Mouse (Mus musculus) lung, embryonic 16.5 days (tissue): ENCODE measurements at regions not wholly inside any gene's neighbourhood (a gene's known extent, or its start where the extent isn't known, plus 50 kb on each side); places are given as distances from the start of the nearest gene placed in this dataset.
A peak's percentile ranks its signal among the peaks of the same experiment; 100 is the strongest.
"Not testable (repeated sequence)": the region's sequence is repeated elsewhere in the genome, so short reads cannot be mapped to it uniquely, and the experiment has no call there.

ENCODE experiments used
- ATAC-seq: fragments of 200-750 bp; cut with Nextera tagmentation; 2 replicates; pipeline ENCODE4 v1.8.0; 2017; ENCODE audit warnings: low read depth, mild to moderate bottlenecking, moderate library complexity
- H3K27ac ChIP-seq: fragments of 300-500 bp; sonication (generic); 2 replicates; pipeline ENCODE4 v1.5.1; 2014; ENCODE audit warnings: mild to moderate bottlenecking, control low read depth, low read length
- H3K27me3 ChIP-seq: fragments of 300-500 bp; sonication (generic); 2 replicates; pipeline ENCODE4 v1.6.1; 2014; ENCODE audit warnings: low read depth, low read length, mixed read lengths; ENCODE audit not compliant: control insufficient read depth, insufficient read depth
- H3K36me3 ChIP-seq: fragments of 300-500 bp; sonication (generic); 2 replicates; pipeline ENCODE4 v1.6.1; 2014; ENCODE audit warnings: low read length; ENCODE audit not compliant: control insufficient read depth, insufficient read depth
- H3K4me1 ChIP-seq: fragments of 300-500 bp; sonication (generic); replicated peaks from 2 replicates; pipeline ENCODE4 v1.6.1; 2014; ENCODE audit warnings: low read length, mixed read lengths; ENCODE audit not compliant: control insufficient read depth, insufficient read depth
- H3K4me2 ChIP-seq: fragments of 300-500 bp; sonication (generic); 2 replicates; pipeline ENCODE4 v1.6.1; 2014; ENCODE audit warnings: low read depth, low read length, control low read depth
- H3K4me3 ChIP-seq: fragments of 300-500 bp; sonication (generic); 2 replicates; pipeline ENCODE4 v1.5.1; 2014; ENCODE audit warnings: mild to moderate bottlenecking, low read length, control low read depth
- H3K9ac ChIP-seq: fragments of 300-500 bp; sonication (generic); 2 replicates; pipeline ENCODE4 v1.6.1; 2014; ENCODE audit warnings: low read length, control low read depth
- H3K9me3 ChIP-seq: fragments of 300-500 bp; sonication (generic); 2 replicates; pipeline ENCODE4 v1.6.1; 2016; ENCODE audit warnings: low read length; ENCODE audit not compliant: control insufficient read depth
- WGBS: fragments of 180-500 bp; shearing (Covaris S2); extraction: QIAGEN DNeasy Blood & Tissue Kit; methylation state at CpG from one replicate; pipeline ENCODE4 v1.1.7; 2014; 5-methylcytosine and 5-hydroxymethylcytosine counted together

- H3K9ac ChIP-seq = no peak overlapping the region
- 39% methylated on average over 1 of the region's 1 CpGs for WGBS
- no peak overlapping the region for H3K4me2 ChIP-seq
- no peaks in the 10 kb centered on the region for H3K9me3 ChIP-seq
- no peaks in the 10 kb centered on the region for H3K27me3 ChIP-seq
- peaks cover 4% of the 10 kb centered on the region; the same call in 1 of the 2 replicates for H3K4me1 ChIP-seq
- 0 out of 2 replicates have a peak, but pooled peaks have one; percentile 17 for ATAC-seq
- peak overlapping the region; percentile 40 for H3K27ac ChIP-seq
- no peaks in the 10 kb centered on the region for H3K36me3 ChIP-seq
- H3K4me3 ChIP-seq = no peak overlapping the region
These were observed 134.5 kb upstream of the Tas2r119 start for GRCm38 (mm10) chr15:32042589-32042988.

- ATAC-seq = no peak
- Histone ChIP-seq H3K4me1 (peaks cover 4% of the 10 kb centered on the region; the same call in 1 of the 2 replicates), H3K4me2 (no peak overlapping the region), H3K9ac (no peak overlapping the region), H3K27ac (no peak overlapping the region), H3K27me3 (no peaks in the 10 kb centered on the region), H3K4me3 (no peak overlapping the region), H3K36me3 (no peaks in the 10 kb centered on the region), H3K9me3 (no peaks in the 10 kb centered on the region)
These were observed 133.9 kb upstream of the Tas2r119 start for GRCm38 (mm10) chr15:32043207-32043606.

- not testable (repeated sequence) for H3K4me3 ChIP-seq, H3K4me2 ChIP-seq, H3K9ac ChIP-seq, H3K9me3 ChIP-seq, ATAC-seq, H3K36me3 ChIP-seq, H3K27me3 ChIP-seq, H3K27ac ChIP-seq, H3K4me1 ChIP-seq
- WGBS = 100% methylated on average over 1 of the region's 1 CpGs
These were observed 133.4 kb upstream of the Tas2r119 start for GRCm38 (mm10) chr15:32043670-32044069.

- H3K27ac ChIP-seq = no peak overlapping the region
- 60% methylated on average over 5 of the region's 5 CpGs for WGBS
These were observed 128.3 kb upstream of the Tas2r119 start for GRCm38 (mm10) chr15:32048836-32049235.

GRCm38 (mm10) chr15:32061573-32061972 lies 115.5 kb upstream of the Tas2r119 start:
- no peak for ATAC-seq
- WGBS = 67% methylated on average over 4 of the region's 4 CpGs
- no peak overlapping the region for H3K9ac ChIP-seq
- H3K27ac ChIP-seq = no peak overlapping the region
- H3K9me3 ChIP-seq = no peaks in the 10 kb centered on the region
- no peaks in the 10 kb centered on the region for H3K4me1 ChIP-seq
- no peak overlapping the region for H3K4me2 ChIP-seq
- H3K36me3 ChIP-seq = no peaks in the 10 kb centered on the region
- H3K27me3 ChIP-seq = no peaks in the 10 kb centered on the region
- no peak overlapping the region for H3K4me3 ChIP-seq

More at GRCm38 (mm10) chr15:32048836-32049235, 128.3 kb upstream of the Tas2r119 start:
- no peak overlapping the region for H3K9ac ChIP-seq
- no peak for ATAC-seq
- H3K4me1 ChIP-seq = no peaks in the 10 kb centered on the region
- H3K4me3 ChIP-seq = no peak overlapping the region
- no peaks in the 10 kb centered on the region for H3K9me3 ChIP-seq
- no peaks in the 10 kb centered on the region for H3K36me3 ChIP-seq
- H3K27me3 ChIP-seq = no peaks in the 10 kb centered on the region
- no peak overlapping the region for H3K4me2 ChIP-seq

- ATAC-seq = no peak
- H3K27me3 ChIP-seq = no peaks in the 10 kb centered on the region
- WGBS = 73% methylated on average over 4 of the region's 4 CpGs
These were observed 95.0 kb upstream of the Tas2r119 start for GRCm38 (mm10) chr15:32082109-32082508.

GRCm38 (mm10) chr15:32093889-32094288 lies 83.2 kb upstream of the Tas2r119 start:
- Histone ChIP-seq H3K4me2 (peak overlapping the region; percentile 34; the same call in 1 of the 2 replicates), H3K9ac (no peak overlapping the region), H3K36me3 (no peaks in the 10 kb centered on the region), H3K4me3 (no peak overlapping the region), H3K4me1 (peaks cover 6% of the 10 kb centered on the region; the same call in 1 of the 2 replicates), H3K9me3 (no peaks in the 10 kb centered on the region), H3K27ac (no peak overlapping the region), H3K27me3 (no peaks in the 10 kb centered on the region)
- ATAC-seq = 0 out of 2 replicates have a peak, but pooled peaks have one; percentile 43
- WGBS = 35% methylated on average over 11 of the region's 11 CpGs

More at GRCm38 (mm10) chr15:32082109-32082508, 95.0 kb upstream of the Tas2r119 start:
- no peak overlapping the region for H3K4me2 ChIP-seq
- no peak overlapping the region for H3K27ac ChIP-seq
- H3K36me3 ChIP-seq = no peaks in the 10 kb centered on the region
- no peak overlapping the region for H3K9ac ChIP-seq
- no peaks in the 10 kb centered on the region for H3K4me1 ChIP-seq
- no peaks in the 10 kb centered on the region for H3K9me3 ChIP-seq
- no peak overlapping the region for H3K4me3 ChIP-seq

GRCm38 (mm10) chr15:32095554-32095953 lies 81.5 kb upstream of the Tas2r119 start:
- 25% methylated on average over 1 of the region's 1 CpGs for WGBS

GRCm38 (mm10) chr15:32110659-32111058 lies 66.4 kb upstream of the Tas2r119 start:
- Histone ChIP-seq H3K27ac (no peak overlapping the region), H3K4me2 (no peak overlapping the region), H3K9me3 (no peaks in the 10 kb centered on the region), H3K4me3 (no peak overlapping the region), H3K9ac (no peak overlapping the region), H3K27me3 (no peaks in the 10 kb centered on the region), H3K4me1 (no peaks in the 10 kb centered on the region), H3K36me3 (no peaks in the 10 kb centered on the region)
- WGBS = 74% methylated on average over 2 of the region's 2 CpGs
- no peak for ATAC-seq

More at GRCm38 (mm10) chr15:32095554-32095953, 81.5 kb upstream of the Tas2r119 start:
- no peaks in the 10 kb centered on the region for H3K9me3 ChIP-seq
- H3K36me3 ChIP-seq = no peaks in the 10 kb centered on the region
- no peak overlapping the region for H3K9ac ChIP-seq
- no peaks in the 10 kb centered on the region for H3K27me3 ChIP-seq
- no peak overlapping the region for H3K4me2 ChIP-seq
- H3K4me1 ChIP-seq = peaks cover 6% of the 10 kb centered on the region; the same call in 1 of the 2 replicates
- H3K4me3 ChIP-seq = no peak overlapping the region
- H3K27ac ChIP-seq = no peak overlapping the region
- ATAC-seq = no peak
